Mouse (Mus musculus): ENCODE data around the gene Gm14410.
"Not testable (repeated sequence)": the region's sequence is repeated elsewhere in the genome, so short reads cannot be mapped to it uniquely, and the experiment has no call there.

Gm14410 gene

GRCm38 (mm10) chr2:177206341-177206740 lies at the start of gene Gm14410:
Gm14410 (minus strand) TSS chr2:177206421.
- not testable (repeated sequence) for DNase-seq

GRCm38 (mm10) chr2:177247449-177247848 lies 41.2 kb upstream of the Gm14410 start:
- DNase-seq: not testable (repeated sequence)

- DNase-seq: not testable (repeated sequence)
Measured at GRCm38 (mm10) chr2:177230461-177230860, 24.2 kb upstream of the Gm14410 start.

- DNase-seq: not testable (repeated sequence)
Measured at GRCm38 (mm10) chr2:177172749-177173148, 33.5 kb downstream of the Gm14410 start.
